Mouse (Mus musculus) embryo, embryonic 9.5 days (tissue): ENCODE data around the gene Cops2.

Source experiments
- DNase-seq: peaks from one replicate; pipeline ENCODE4 v3.0.0-alpha.2; 2017; ENCODE audit errors: extremely low spot score

Cops2 gene

GRCm38 (mm10) chr2:125781978-125782718, 76.8 kb downstream of the Cops2 start:
- DNase-seq: no peak

GRCm38 (mm10) chr2:125781006-125781405, 77.9 kb downstream of the Cops2 start:
- DNase-seq: no peak
